Mouse (Mus musculus): Measurements from ENCODE around the gene Card14.
"Not testable (repeated sequence)": the region's sequence is repeated elsewhere in the genome, so short reads cannot be mapped to it uniquely, and the experiment has no call there.

Gene Card14

DNA sequence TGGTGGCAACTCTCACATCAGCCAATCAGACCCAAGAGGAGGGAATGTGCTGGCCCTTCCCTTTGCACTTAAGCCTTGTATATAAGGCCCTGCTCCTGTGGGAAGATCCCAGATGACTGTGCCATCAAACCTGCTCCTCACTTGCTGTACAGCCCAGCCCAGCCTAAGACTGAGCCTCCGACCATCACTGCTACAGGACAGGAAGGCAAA lies at the start of gene Card14:
TSS of gene Card14 (plus strand) at position 111 of the 210 bp plus-strand sequence.
- DNase-seq (ENCODE audit: low spot score) = no peak

DNA sequence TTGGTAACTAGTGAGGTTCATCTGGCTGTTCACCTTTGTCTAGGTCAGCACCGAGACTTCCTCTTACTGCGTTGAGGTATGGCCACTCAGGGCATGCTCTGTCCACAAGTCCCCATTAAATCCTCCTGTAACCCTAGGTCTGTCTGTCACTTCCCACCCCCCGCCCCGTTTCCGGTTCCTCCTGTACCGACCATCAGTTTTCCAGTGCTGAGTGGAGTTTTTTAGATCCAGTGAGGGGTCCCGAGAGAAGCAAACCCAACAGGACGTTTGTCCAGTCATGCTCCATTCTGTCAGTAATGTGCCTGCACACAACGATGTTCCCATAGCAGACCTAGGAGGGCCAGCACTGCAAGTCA lies 49.4 kb upstream of the Card14 start:
- DNase-seq (ENCODE audit: low spot score) = no peak

DNA sequence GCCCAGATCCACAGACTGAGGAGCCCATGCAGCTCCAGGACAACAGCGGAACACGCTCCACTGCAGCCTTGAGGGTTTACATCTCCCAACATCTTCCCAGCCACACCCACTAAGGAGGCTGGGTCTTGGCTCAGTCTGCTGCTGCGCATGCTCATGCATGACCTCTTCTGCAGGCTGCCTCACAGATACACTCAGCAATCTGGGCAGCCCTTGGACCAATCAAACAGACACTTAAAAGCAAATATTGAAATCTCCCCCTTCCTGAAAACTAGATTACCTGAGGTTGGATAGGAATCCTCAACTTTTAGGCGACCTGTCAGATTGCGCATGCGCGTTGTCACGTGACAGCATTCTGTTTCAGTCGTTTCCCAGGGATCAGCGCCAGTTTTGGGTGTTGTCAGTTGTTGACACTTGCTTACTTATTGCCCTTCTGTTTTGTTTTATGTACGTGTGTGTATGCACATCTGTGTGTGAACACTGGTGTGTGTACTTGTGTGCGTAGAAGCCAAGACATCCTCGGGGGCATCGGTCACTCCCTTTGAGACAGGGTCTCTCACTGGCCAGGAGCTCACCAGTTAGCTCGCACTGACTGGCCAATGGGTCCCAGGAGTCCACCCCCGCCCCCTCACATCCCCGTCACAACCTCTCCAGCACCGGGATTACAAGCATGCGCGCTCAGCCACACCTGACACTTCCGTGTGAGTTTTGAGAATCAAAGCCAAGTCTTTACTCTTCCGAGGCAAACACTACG lies 48.8 kb upstream of the Card14 start:
- DNase-seq (ENCODE audit: low spot score) = peak; percentile 73

DNA sequence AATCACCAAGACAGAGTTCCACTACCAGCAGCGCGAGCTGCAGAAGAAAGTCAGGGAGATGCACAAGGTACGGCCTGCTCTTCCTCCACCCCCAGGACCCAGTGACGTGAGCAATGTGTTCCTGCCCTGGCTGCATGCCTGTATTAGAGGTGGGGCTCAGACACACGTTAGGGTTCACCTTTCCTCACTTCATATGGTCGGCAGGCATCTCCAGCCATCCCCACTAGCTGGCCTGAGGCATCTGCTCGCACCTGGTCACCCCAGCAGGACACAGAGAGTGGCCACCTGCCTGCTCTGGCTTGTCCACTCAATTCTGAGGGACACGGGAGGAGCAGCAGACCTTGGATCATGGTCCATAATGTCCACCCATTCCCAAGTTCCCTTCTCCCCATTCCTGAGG lies 47.6 kb upstream of the Card14 start:
- no peak for DNase-seq (ENCODE audit: low spot score)

DNA sequence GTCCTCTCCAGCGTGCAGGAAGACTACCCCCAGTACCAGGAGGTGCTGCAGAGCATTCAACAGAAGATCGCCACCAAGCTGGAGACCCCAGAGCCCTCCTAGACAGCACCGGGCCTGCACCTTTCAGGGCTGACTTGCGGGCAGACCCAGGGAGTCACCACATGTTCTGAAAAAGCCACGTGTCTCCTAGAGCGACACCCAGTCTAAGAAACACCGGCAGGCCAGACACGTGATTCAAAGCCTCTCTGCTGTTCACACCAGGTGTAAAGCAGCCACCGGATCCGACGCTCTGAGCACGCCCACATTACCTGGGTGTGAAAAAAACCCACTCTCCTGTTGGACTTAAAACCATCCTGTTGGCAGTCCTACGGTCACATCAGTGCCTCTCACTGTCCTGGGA lies 43.2 kb upstream of the Card14 start:
- no peak for DNase-seq (ENCODE audit: low spot score)

DNA sequence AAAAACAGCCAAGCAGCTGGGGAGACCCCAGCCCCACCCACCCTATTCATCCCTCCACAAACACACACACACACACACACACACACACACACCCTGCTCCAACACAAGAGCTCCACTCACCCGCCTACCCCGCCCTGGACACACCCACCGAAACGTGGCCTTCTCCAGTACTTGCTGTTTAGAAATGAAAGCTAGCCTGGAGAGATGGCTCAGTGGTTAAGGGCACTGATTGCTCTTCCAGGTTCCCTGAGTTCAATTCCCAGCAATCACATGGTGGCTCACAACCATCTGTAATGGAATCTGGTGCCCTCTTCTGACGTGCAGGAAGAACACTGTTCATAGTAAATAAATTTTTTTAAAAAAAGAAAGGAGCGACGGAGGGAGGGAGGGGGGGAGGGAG lies 41.8 kb upstream of the Card14 start:
- DNase-seq (ENCODE audit: low spot score) = no peak

DNA sequence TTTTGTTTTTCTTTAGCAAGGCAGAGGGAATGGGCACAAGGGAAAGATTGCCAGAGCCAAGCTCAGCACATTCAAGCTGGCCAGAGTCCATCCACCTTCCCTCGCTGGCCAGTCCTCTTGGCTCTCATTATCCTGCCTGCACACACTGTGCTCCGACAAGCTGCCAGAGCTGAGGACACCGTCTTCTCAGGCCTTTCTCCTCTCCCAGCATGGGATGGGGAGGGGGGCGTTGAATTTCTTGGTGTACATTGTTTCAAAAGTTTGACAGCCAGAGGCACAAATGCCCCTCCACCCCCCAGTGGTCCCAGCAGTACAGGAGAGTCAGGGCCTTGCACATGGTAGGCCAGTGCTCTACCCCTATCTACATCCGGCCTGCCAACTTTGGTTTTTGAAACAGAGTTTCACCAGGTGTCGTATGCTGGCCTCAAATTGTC lies 40.3 kb upstream of the Card14 start:
- DNase-seq (ENCODE audit: low spot score) = peak; percentile 35

DNA sequence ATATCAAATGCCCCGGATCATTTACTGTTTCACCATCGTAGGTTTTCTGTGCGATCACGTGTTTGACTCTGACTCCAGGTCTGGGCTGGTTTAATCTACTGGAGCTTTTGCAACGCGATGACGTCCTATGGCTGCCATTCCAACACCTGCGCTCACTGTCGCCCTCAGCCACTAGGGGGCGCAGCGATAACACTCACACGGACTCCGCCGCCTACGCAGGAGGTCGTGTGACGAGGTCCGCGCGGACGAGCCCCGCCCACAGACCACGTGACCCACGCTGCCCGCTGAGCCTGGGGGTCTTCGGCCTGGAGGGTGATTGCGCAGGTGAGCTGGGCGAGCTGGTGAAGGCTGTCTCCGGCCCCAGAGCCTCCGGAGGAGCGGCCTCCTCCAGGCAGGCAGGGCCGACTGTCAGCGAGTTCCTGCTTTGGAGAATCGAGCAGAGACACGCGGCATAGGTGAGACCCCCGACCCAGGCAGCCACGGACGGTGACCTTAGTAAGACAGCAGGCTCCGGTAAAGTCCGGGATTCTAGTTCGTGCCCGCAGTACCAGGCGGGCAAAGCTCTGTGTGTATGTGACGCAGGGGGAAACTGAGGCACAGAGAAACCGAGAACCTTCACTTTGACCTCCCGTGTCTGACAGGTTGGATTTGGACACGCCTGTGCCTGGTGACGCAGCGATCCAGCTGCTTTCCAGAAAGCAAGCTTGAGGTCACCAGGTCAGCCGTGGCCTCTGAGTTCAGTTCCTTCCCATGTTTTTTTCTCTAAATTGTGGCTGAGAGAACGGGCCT lies 39.6 kb upstream of the Card14 start, which contains the start of gene Gaa:
TSS of gene Gaa (plus strand) at position 120 of the 789 bp plus-strand sequence.
- peak; percentile 99 for DNase-seq (ENCODE audit: low spot score)

DNA sequence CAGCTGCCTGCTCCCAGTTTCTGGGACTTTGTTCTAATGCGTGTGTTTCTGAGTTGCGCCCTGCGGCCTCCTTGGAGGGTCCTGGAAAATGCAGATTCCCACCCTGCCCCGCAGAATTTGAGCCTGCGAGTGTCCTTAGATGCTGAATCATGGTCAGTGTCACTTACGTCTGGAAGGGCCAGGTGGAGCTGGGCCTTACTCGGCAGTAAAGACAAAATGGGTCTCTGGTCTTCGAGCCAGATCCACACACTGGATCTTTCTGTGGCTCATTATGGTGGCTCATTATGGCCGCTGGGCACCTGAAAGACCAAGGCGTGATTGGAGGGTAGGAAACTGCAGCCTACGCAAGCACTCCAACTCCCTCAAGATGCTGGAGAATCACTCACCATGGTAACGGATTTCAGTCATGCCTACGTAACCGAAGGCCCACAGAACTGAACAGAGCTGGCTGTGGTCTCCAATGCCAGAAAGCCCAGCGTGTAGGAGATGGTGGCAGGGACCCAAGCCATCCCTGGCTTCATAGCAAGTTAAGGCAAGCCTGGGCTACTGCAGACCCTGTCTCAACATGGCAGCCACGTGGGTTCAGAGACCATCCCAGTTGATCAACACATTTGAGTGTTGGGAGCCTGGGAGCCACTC lies 38.9 kb upstream of the Card14 start:
- peak; percentile 63 for DNase-seq (ENCODE audit: low spot score)

DNA sequence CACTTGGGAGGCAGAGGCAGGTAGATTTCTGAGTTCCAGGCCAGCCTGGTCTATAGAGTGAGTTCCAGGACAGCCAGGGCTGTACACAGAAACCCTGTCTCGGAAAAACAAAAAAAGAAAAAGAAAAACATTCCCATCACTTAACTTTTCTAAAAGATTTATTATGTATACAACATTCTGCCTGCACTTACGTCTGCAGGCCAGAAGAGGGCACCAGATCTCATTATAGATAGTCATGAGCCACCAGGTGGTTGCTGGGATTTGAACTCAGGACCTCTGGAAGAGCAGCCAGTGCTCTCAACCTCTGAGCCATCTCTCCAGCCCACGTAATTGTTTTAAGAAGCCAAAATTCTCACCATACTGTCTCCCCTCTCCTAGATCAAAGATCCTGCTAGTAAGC lies 35.1 kb upstream of the Card14 start:
- not testable (repeated sequence) for DNase-seq (ENCODE audit: low spot score)

DNA sequence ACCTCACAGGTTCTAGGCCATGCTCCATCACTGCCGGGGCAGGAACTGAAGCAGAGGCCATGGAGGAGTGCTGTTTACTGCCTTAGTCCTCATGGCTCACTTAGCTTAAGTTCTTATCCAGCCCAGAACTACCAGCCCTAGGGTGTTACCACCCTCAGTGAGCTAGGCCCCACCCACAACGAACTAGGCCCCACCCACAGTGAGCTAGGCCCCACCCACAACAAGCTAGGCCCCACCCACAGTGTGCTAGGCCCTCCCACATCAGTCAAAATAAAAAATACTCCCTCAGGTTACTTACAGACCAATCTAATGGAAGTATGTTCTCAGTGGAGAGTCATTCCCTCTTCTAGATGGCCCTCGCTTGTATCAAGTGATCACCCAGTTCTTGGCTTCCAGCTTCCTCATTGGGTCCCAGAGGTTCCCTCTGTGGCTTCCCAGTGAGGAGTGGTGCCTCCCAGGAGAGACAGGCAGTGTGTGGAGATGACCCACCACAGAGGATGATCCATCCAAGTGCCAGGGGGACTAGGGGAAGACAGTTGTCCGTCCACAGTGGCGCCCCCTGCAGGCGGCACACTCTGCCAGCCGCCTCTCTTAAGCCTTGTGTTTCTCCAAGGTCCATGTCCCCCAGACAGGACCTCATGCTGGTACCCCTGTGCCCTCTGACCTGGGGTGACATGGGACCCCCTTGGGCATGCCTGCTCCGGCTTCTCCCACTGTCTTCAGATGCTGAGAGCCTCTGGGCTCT lies 34.2 kb upstream of the Card14 start:
- DNase-seq (ENCODE audit: low spot score) = no peak

DNA sequence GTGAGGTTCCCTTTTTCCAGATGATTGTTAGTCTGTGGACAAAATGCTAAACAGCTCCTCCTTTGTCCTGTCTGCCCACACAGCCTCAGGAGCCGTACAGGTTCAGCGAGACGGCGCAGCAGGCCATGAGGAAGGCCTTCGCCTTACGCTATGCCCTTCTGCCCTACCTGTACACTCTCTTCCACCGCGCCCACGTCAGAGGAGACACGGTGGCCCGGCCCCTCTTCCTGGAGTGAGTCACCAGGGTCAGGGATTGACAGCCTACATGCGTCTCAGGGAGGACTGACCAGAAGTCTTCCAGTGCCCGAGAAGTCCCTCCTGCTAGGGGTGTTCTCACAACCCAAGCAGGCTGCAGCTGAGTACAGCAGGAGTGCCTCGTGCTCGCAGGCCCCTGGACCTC lies 26.5 kb upstream of the Card14 start:
- no peak for DNase-seq (ENCODE audit: low spot score)

DNA sequence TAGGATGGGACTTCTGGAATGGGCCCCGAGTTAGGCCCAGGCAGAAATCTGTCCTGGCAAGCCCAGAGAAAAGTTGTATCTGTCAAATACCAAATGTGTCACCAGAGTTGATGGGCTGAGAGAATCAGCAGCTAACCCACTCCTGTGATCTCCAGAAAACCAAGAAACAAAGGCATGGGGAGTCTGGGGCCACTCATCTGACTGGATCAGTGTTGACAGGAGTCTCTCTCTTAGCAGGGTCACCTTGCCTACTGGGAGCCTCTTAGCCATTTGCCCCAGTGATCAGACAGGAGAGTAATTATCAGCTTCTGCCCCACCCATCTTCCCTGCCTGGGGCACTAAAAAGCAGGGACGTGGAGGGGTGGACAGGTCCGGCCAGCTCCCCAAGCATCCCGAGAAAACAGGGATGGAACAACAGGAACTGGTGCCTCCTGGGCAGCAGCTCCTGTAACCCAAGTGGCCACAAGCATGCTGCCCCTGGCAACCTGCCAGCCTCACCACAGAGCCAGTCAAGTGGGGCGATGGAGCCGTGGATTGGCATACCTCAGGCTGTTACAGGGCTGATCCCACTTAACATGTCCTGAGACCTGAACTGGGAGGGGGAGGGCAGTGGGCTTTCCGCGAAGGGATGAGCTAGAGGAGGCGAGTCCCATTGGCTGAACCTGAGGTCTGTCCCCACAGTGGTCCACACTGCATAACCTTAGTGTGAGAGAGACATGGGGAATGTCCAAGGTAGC lies 21.6 kb upstream of the Card14 start:
- DNase-seq (ENCODE audit: low spot score) = no peak

DNA sequence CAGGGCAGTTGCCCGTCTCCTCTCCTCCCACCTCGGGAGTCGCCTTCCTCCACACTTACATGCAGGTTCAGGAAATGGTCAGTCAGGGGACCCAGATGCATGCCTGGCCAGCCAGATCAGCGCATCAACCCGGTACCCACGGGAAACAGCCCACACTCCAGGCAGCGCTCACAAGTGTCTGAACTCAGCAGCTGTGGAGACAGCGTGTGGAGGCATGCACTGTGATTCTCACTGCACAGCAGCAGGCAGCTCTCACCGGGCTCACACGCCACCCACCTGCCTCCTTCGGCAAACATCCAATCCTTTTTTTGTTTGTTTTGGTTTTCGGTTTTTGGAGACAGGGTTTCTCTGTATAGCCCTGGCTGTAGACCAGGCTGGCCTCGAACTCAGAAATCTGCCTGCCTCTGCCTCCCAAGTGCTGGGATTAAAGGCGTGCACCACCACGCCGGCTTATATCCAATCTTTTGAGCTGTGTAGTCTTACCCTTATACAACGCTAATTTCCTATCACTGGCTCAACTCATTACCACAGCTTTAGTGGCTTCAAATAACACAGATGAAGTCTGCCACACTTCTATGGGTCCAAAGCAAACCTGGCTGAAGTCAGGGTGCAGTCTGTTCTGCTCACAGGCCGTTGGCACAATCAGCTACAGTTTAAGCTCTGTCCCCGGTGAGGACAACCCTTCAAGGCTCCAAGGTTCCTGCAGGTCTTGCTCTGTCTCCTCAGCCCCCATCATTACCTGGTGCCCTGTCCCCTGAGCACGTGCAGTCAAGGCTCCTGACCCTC lies 20.2 kb upstream of the Card14 start:
- no peak for DNase-seq (ENCODE audit: low spot score)

DNA sequence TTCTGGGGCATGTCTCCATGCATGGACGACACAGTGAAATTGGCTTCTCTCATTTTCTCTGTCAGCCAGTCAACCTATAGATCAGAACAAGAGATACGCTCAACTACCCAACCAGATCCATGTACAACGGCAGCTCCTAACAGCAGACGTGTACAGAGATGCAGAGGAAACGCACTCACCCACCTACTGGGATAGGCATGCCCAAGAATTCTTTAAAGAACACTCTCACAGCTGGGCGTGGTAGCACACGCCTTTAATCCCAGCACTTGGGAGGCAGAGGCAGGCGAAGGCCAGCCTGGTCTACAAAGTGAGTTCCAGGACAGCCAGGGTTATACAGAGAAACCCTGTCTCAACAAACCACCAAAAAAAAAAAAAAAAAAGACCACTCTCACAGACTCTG lies 14.7 kb upstream of the Card14 start:
- not testable (repeated sequence) for DNase-seq (ENCODE audit: low spot score)

DNA sequence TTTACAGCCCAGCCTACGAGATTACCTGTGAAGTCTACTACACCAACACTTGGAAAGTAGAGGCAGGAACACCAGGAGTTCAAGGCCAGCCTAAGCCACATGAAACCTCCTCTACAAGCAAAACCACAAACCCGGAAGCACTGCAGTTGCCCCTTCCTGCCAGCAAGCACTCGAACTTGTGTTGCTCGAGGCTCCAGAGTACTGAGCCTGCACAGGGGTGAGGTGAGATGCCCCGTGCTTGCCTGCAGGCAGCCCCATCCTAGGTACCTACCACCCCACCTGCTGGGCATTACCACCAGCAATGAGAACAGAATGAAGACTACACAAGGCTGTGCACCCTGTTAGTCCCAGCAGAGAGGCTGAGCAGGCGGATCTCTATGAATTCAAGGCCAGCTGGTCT lies 9.6 kb upstream of the Card14 start:
- DNase-seq (ENCODE audit: low spot score) = no peak

DNA sequence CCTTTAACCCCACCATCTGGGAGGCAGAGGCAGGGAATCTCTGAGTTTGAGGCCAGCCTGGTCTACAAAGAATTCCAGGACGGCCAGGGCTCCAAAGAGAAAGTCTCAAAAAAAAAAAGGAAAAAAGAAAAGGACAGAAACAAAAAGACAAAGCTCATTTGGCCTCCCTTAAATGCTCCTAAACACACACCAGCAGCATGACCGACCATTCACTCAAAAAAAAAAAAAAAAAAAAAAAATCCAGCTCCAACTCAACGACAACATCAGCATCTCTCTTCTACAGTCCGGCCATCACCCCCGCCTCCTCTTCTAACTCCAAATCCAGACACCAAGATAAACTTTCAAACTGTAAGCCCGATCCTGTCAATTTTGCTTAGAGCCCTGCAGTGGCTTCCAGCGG lies 8.7 kb upstream of the Card14 start:
- DNase-seq (ENCODE audit: low spot score) = no peak

DNA sequence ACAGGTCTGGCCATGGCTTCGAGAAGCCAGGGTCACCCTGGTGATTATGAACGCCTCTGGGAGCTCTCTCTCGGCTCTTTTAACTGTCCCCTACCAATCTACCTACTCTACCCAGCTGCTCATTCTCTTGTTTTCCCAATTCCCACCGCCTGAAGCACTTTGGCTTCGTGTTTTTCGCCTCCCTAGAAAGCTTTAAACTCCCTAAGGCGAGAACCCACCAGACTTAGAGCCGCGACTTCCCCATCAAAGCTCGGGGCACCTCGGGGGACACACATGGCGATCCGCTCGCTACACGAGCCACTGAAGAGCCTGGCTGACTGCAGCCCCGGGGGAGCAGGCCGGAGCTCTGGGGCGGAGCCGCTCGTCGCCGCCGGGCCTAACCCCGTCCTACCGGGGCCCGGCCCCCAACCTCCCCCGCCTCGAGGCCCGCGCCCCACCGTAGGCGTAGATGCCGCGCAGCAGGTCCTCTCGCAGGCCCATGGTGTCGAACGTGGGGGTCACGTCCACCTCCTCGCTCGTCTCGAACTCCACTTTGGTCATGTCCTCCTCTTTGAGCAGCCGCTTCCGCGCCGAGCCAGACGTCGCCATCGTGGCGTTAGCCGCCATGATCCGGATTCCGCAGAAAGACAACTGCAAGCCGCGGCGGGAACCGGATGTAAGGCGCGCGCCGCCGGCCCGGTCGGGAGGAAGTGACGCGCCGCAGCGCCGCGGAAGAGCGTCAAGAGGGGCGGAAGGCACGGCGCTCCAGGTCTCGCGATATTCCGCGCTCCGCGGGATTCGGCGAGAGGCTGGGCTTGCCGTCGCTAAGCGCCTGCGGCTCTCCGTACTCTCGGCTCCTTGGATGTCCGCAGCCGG lies 8.0 kb upstream of the Card14 start, which contains the start of gene Eif4a3:
TSS of gene Eif4a3 (minus strand) at position 699 of the 855 bp plus-strand sequence.
- DNase-seq (ENCODE audit: low spot score) = peak; percentile 93

DNA sequence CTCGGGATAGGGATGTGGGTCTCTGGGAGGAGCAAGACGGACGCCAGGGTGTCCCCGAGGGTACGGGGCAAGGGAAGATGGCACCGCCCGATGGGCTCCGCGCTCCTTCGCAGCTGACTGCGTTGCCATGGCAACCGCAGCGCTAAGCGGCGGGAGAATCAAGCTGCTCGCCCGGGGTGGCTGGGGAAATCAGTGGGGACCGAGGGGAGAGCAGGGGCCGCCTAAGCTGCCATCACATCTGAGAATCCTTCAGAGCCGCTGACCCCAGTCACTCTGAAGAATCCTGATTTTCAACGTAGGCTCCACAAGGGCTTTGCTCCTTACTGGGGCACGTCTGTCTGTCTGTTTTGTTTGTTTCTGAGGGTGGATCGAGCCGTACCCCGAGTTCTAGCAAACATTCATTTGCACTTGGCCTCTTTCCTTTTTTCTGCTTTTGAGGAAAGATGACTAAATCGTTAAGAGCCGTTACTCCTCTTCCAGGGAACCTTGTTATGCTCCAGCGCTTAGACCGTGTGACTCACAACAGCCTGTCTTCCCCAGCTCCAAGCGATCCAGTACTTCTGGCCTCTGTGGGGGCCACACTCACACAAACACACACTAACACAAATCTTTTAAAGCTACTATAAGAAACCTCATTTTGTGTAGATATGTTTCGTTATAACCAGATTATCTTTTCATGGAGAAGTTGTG lies 7.2 kb upstream of the Card14 start:
- no peak for DNase-seq (ENCODE audit: low spot score)

All from layer of hippocampus, adult 11-12 months (tissue).